Mouse (Mus musculus) midbrain, embryonic 13.5 days (tissue): ENCODE measurements around the gene Cry2. TPM values are rescaled to one million over a fixed set of nuclear protein-coding genes. Genes with fewer than 3 reads are reported as not detected.

Experiments used
- ATAC-seq: fragments of 200-750 bp; cut with Nextera tagmentation; 2 replicates; pipeline ENCODE4 v1.8.0; 2017; ENCODE audit warnings: mild to moderate bottlenecking, moderate TSS enrichment, moderate library complexity
- H3K27ac ChIP-seq: fragments of 300-500 bp; sonication (generic); 2 replicates; pipeline ENCODE4 v1.5.1; 2015; ENCODE audit warnings: inconsistent platforms, mild to moderate bottlenecking, moderate library complexity
- H3K27me3 ChIP-seq: fragments of 300-500 bp; sonication (generic); 2 replicates; pipeline ENCODE4 v1.6.1; 2015; ENCODE audit warnings: mild to moderate bottlenecking, inconsistent platforms
- H3K36me3 ChIP-seq: fragments of 300-500 bp; sonication (generic); 2 replicates; pipeline ENCODE4 v1.6.1; 2015; ENCODE audit warnings: mild to moderate bottlenecking, inconsistent platforms
- H3K4me1 ChIP-seq: fragments of 300-500 bp; sonication (generic); replicated peaks from 2 replicates; pipeline ENCODE4 v1.6.1; 2015; ENCODE audit warnings: inconsistent platforms
- H3K4me2 ChIP-seq: fragments of 300-500 bp; sonication (generic); replicated peaks from 2 replicates; pipeline ENCODE4 v1.6.1; 2015; ENCODE audit warnings: moderate library complexity, mild to moderate bottlenecking, inconsistent platforms
- H3K4me3 ChIP-seq: fragments of 300-500 bp; sonication (generic); replicated peaks from 2 replicates; pipeline ENCODE4 v1.5.1; 2015; ENCODE audit warnings: mild to moderate bottlenecking, inconsistent platforms
- H3K9ac ChIP-seq: fragments of 300-500 bp; sonication (generic); replicated peaks from 2 replicates; pipeline ENCODE4 v1.6.1; 2015; ENCODE audit warnings: mild to moderate bottlenecking, inconsistent platforms
- H3K9me3 ChIP-seq: fragments of 300-500 bp; sonication (generic); 2 replicates; pipeline ENCODE4 v1.6.1; 2016; ENCODE audit warnings: mild to moderate bottlenecking, inconsistent platforms
- WGBS: fragments of 180-500 bp; shearing (Covaris S2); methylation state at CpG from one replicate; pipeline ENCODE4 v1.1.7; 2015; 5-methylcytosine and 5-hydroxymethylcytosine counted together
- polyA plus RNA-seq: library from polyadenylated mRNA; unstranded; fragments of >200 nt; fragmentation: Nextera tagmentation; extraction: Ambion mirVana; gene quantifications from 2 replicates; pipeline ENCODE4 v1.2.1, GENCODE M21; 2015

Cry2 gene
- polyA plus RNA-seq, 1 experiment from 2014 or later, result 35.8 TPM

GRCm38 (mm10) chr2:92371971-92372690 is 61.7 kb downstream of the Cry2 start:
- Histone ChIP-seq H3K9me3 (no peaks in the 10 kb centered on the region), H3K27me3 (peaks cover 35% of the 10 kb centered on the region), H3K4me1 (peaks cover 61% of the 10 kb centered on the region), H3K36me3 (peaks cover under 1% of the 10 kb centered on the region; the same call in 1 of the 2 replicates), H3K4me3 (no peak overlapping the region), H3K9ac (peak overlapping the region; percentile 28; the same call in 1 of the 2 replicates), H3K4me2 (peak overlapping the region; percentile 62), H3K27ac (peak overlapping the region; percentile 37)
- WGBS, result 3% methylated on average over 10 of the region's 10 CpGs
- ATAC-seq, result no peak

GRCm38 (mm10) chr2:92370821-92371805 is 62.7 kb downstream of the Cry2 start:
- no peak for ATAC-seq
- Histone ChIP-seq H3K9me3 (no peaks in the 10 kb centered on the region), H3K4me3 (peak overlapping the region; percentile 33), H3K36me3 (peaks cover 3% of the 10 kb centered on the region; the same call in 1 of the 2 replicates), H3K27me3 (peaks cover 35% of the 10 kb centered on the region), H3K27ac (peak overlapping the region; percentile 37), H3K9ac (peak overlapping the region; percentile 55), H3K4me2 (peak overlapping the region; percentile 62), H3K4me1 (peaks cover 56% of the 10 kb centered on the region)
- WGBS, result 3% methylated on average over 45 of the region's 45 CpGs

GRCm38 (mm10) chr2:92370375-92370774 is 63.5 kb downstream of the Cry2 start:
- peak overlapping the region; percentile 55 for H3K9ac ChIP-seq
- peak overlapping the region; percentile 62 for H3K4me2 ChIP-seq
- peaks cover 49% of the 10 kb centered on the region for H3K4me1 ChIP-seq
- no peaks in the 10 kb centered on the region for H3K9me3 ChIP-seq
- 12% methylated on average over 19 of the region's 19 CpGs for WGBS
- ATAC-seq, result no peak
- H3K27me3 ChIP-seq, result peaks cover 35% of the 10 kb centered on the region
- peak overlapping the region; percentile 33 for H3K4me3 ChIP-seq
- H3K27ac ChIP-seq, result no peak overlapping the region
- peaks cover 3% of the 10 kb centered on the region; the same call in 1 of the 2 replicates for H3K36me3 ChIP-seq

GRCm38 (mm10) chr2:92367383-92368029 is 66.3 kb downstream of the Cry2 start:
- Histone ChIP-seq H3K9me3 (no peaks in the 10 kb centered on the region), H3K27ac (no peak overlapping the region), H3K27me3 (peaks cover 35% of the 10 kb centered on the region), H3K4me3 (no peak overlapping the region), H3K4me2 (no peak overlapping the region), H3K9ac (no peak overlapping the region), H3K36me3 (peaks cover 23% of the 10 kb centered on the region), H3K4me1 (peaks cover 28% of the 10 kb centered on the region)
- WGBS, result 52% methylated on average over 20 of the region's 20 CpGs
- no peak for ATAC-seq

GRCm38 (mm10) chr2:92365568-92365967 is 68.3 kb downstream of the Cry2 start:
- Histone ChIP-seq H3K4me3 (no peak overlapping the region), H3K4me1 (peaks cover 9% of the 10 kb centered on the region), H3K36me3 (peaks cover 33% of the 10 kb centered on the region), H3K9me3 (no peaks in the 10 kb centered on the region), H3K27me3 (peaks cover 22% of the 10 kb centered on the region), H3K27ac (no peak overlapping the region), H3K4me2 (no peak overlapping the region), H3K9ac (no peak overlapping the region)
- WGBS, result 96% methylated on average over 10 of the region's 10 CpGs
- ATAC-seq, result no peak

GRCm38 (mm10) chr2:92364086-92364485 is 69.8 kb downstream of the Cry2 start:
- Histone ChIP-seq H3K4me1 (no peaks in the 10 kb centered on the region), H3K27ac (no peak overlapping the region), H3K9ac (no peak overlapping the region), H3K9me3 (no peaks in the 10 kb centered on the region), H3K36me3 (peaks cover 48% of the 10 kb centered on the region), H3K4me3 (no peak overlapping the region), H3K4me2 (no peak overlapping the region), H3K27me3 (peaks cover 7% of the 10 kb centered on the region)
- no peak for ATAC-seq
- WGBS, result 88% methylated on average over 4 of the region's 4 CpGs

- H3K36me3 ChIP-seq, result peaks cover 62% of the 10 kb centered on the region
- WGBS, result 96% methylated on average over 6 of the region's 6 CpGs
- ATAC-seq, result no peak
These were observed 71.1 kb downstream of the Cry2 start for GRCm38 (mm10) chr2:92362571-92363228.

GRCm38 (mm10) chr2:92361795-92362194 is 72.0 kb downstream of the Cry2 start:
- H3K9ac ChIP-seq, result no peak overlapping the region
- no peak for ATAC-seq
- no peaks in the 10 kb centered on the region for H3K4me1 ChIP-seq
- H3K4me3 ChIP-seq, result no peak overlapping the region
- H3K27me3 ChIP-seq, result no peaks in the 10 kb centered on the region
- H3K27ac ChIP-seq, result no peak overlapping the region
- peaks cover 69% of the 10 kb centered on the region for H3K36me3 ChIP-seq
- H3K4me2 ChIP-seq, result no peak overlapping the region
- H3K9me3 ChIP-seq, result no peaks in the 10 kb centered on the region
- 84% methylated on average over 8 of the region's 8 CpGs for WGBS

More at GRCm38 (mm10) chr2:92362571-92363228, 71.1 kb downstream of the Cry2 start:
- Histone ChIP-seq H3K27me3 (no peaks in the 10 kb centered on the region), H3K4me1 (no peaks in the 10 kb centered on the region), H3K4me2 (no peak overlapping the region), H3K9ac (no peak overlapping the region), H3K4me3 (no peak overlapping the region), H3K27ac (no peak overlapping the region), H3K9me3 (no peaks in the 10 kb centered on the region)

- peaks cover 68% of the 10 kb centered on the region for H3K36me3 ChIP-seq
- no peak overlapping the region for H3K27ac ChIP-seq
- H3K4me2 ChIP-seq, result no peak overlapping the region
- no peaks in the 10 kb centered on the region for H3K9me3 ChIP-seq
- no peak for ATAC-seq
- H3K27me3 ChIP-seq, result no peaks in the 10 kb centered on the region
- WGBS, result 20% methylated on average over 12 of the region's 12 CpGs
- H3K9ac ChIP-seq, result no peak overlapping the region
- no peaks in the 10 kb centered on the region for H3K4me1 ChIP-seq
- H3K4me3 ChIP-seq, result no peak overlapping the region
These were observed 73.0 kb downstream of the Cry2 start for GRCm38 (mm10) chr2:92360893-92361292.

GRCm38 (mm10) chr2:92360186-92360823 is 73.5 kb downstream of the Cry2 start:
- H3K27me3 ChIP-seq, result no peaks in the 10 kb centered on the region
- 73% methylated on average over 25 of the region's 25 CpGs for WGBS
- ATAC-seq, result no peak
- no peaks in the 10 kb centered on the region for H3K4me1 ChIP-seq
- no peak overlapping the region for H3K9ac ChIP-seq
- no peaks in the 10 kb centered on the region for H3K9me3 ChIP-seq
- no peak overlapping the region for H3K4me3 ChIP-seq
- H3K36me3 ChIP-seq, result peaks cover 71% of the 10 kb centered on the region
- no peak overlapping the region for H3K27ac ChIP-seq
- H3K4me2 ChIP-seq, result no peak overlapping the region

- H3K9ac ChIP-seq, result no peak overlapping the region
- 98% methylated on average over 2 of the region's 2 CpGs for WGBS
- H3K27me3 ChIP-seq, result no peaks in the 10 kb centered on the region
- H3K4me1 ChIP-seq, result no peaks in the 10 kb centered on the region
- H3K27ac ChIP-seq, result no peak overlapping the region
- no peak overlapping the region for H3K4me2 ChIP-seq
- no peak for ATAC-seq
- no peak overlapping the region for H3K4me3 ChIP-seq
- H3K9me3 ChIP-seq, result no peaks in the 10 kb centered on the region
- H3K36me3 ChIP-seq, result peaks cover 68% of the 10 kb centered on the region
These were observed 74.5 kb downstream of the Cry2 start for GRCm38 (mm10) chr2:92359301-92359700.
